Mouse (Mus musculus): ENCODE data around the gene Pde4c. TPM values are rescaled to one million over a fixed set of nuclear protein-coding genes. Genes with fewer than 3 reads are reported as not detected.
A peak's percentile ranks its signal among the peaks of the same experiment; 100 is the strongest.

Pde4c gene
- polyA plus RNA-seq, 1 experiment from 2014 or later: 0.10 TPM

DNA sequence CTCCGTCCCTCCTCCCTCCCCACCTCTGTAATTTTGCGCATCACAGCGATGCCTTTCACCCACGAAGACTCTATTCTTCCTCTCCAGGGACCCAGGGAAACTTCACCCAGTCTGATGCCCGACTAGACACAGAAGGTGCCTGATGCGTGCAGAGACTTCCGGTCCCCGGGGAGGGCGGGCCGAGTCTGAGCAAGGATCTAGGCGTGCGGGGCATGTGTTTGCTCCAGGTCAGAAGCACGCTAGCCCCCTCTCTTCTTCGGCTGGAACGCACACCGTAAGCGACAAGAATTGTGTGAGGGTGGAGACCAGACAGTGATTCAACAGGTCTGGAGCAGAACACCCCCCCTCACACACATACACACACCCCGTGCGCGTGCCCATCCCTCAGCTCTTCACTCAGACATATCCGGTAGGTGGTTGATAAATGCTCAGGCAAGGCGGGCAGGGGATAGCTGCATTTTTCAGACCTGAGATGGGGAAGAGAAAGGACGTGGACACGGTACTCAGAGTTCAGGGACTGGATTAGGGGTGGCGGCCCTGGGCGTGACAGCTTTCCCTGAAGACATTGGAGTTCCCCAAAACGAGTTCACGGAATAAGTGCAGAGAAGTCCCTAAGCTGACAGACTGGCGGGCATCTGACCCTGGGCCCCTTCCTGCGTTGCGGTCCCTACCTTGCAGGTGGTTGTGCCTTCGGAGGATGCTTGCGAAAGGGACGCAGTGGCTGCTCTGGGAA lies 42.5 kb downstream of the Pde4c start:
- no peak overlapping the region for H3K27ac ChIP-seq
- H3K36me3 ChIP-seq (ENCODE audit: poor library complexity, severe bottlenecking): peaks cover 35% of the 10 kb centered on the region
- peaks cover 10% of the 10 kb centered on the region; the same call in 1 of the 2 replicates for H3K27me3 ChIP-seq
- peak overlapping the region; percentile 62 for H3K4me2 ChIP-seq
- peaks cover 17% of the 10 kb centered on the region for H3K4me1 ChIP-seq
- no peaks in the 10 kb centered on the region for H3K9me3 ChIP-seq (replicated peaks)
- H3K4me3 ChIP-seq: peak overlapping the region; percentile 27
- ATAC-seq: no peak
- peak overlapping the region; percentile 63 for H3K9ac ChIP-seq
- WGBS: 3% methylated on average over 34 of the region's 34 CpGs

GRCm38 (mm10) chr8:70766571-70767440 lies 43.3 kb downstream of the Pde4c start:
- Histone ChIP-seq H3K4me3 (peak overlapping the region; percentile 27), H3K27ac (no peak overlapping the region), H3K9me3 (replicated peaks) (no peaks in the 10 kb centered on the region), H3K27me3 (peaks cover 10% of the 10 kb centered on the region; the same call in 1 of the 2 replicates), H3K4me1 (peaks cover 17% of the 10 kb centered on the region), H3K9ac (peak overlapping the region; percentile 63), H3K4me2 (peak overlapping the region; percentile 62), H3K36me3 (ENCODE audit: poor library complexity, severe bottlenecking) (peaks cover 43% of the 10 kb centered on the region)
- ATAC-seq: no peak
- 8% methylated on average over 21 of the region's 21 CpGs for WGBS

DNA sequence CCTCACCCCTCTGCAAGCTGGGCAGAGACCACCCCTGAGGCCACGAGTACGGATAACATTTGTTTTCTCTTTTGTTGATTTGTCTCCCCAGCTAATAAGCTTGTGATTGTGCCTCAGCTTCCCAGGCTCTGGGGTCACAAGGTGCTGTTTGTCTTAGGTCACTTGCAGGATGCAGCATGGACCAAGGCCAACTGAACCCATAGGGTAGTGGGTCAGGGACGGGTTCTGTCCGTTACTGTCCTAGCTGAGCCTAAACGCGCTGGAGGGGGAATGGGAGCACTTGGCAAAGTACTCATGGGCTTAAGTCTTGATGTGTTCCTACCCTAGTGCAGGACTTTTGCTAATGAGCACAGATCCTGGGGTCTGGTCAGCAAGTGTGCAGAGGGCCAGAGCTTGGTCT lies 44.0 kb downstream of the Pde4c start:
- peaks cover 10% of the 10 kb centered on the region; the same call in 1 of the 2 replicates for H3K27me3 ChIP-seq
- peaks cover 50% of the 10 kb centered on the region for H3K36me3 ChIP-seq (ENCODE audit: poor library complexity, severe bottlenecking)
- H3K4me3 ChIP-seq: no peak overlapping the region
- no peak overlapping the region for H3K4me2 ChIP-seq
- H3K9me3 ChIP-seq (replicated peaks): no peaks in the 10 kb centered on the region
- peaks cover 18% of the 10 kb centered on the region for H3K4me1 ChIP-seq
- no peak overlapping the region for H3K27ac ChIP-seq
- ATAC-seq: no peak
- H3K9ac ChIP-seq: 0 out of 2 replicates have a peak overlapping the region, but pooled peaks have one; percentile 10
- WGBS: 89% methylated on average over 6 of the region's 6 CpGs

- peaks cover 10% of the 10 kb centered on the region; the same call in 1 of the 2 replicates for H3K27me3 ChIP-seq
- H3K4me3 ChIP-seq: no peak overlapping the region
- H3K4me1 ChIP-seq: peaks cover 26% of the 10 kb centered on the region
- no peak overlapping the region for H3K27ac ChIP-seq
- no peak overlapping the region for H3K9ac ChIP-seq
- peaks cover 58% of the 10 kb centered on the region for H3K36me3 ChIP-seq (ENCODE audit: poor library complexity, severe bottlenecking)
- no peaks in the 10 kb centered on the region for H3K9me3 ChIP-seq (replicated peaks)
- ATAC-seq: no peak
- WGBS: 95% methylated on average over 32 of the region's 32 CpGs
- H3K4me2 ChIP-seq: no peak overlapping the region
Measured at GRCm38 (mm10) chr8:70768231-70768776, 44.8 kb downstream of the Pde4c start.

- Histone ChIP-seq H3K4me2 (no peak overlapping the region), H3K4me3 (no peak overlapping the region), H3K27me3 (peaks cover 10% of the 10 kb centered on the region; the same call in 1 of the 2 replicates), H3K36me3 (ENCODE audit: poor library complexity, severe bottlenecking) (peaks cover 64% of the 10 kb centered on the region), H3K4me1 (peaks cover 32% of the 10 kb centered on the region), H3K27ac (no peak overlapping the region), H3K9me3 (replicated peaks) (no peaks in the 10 kb centered on the region), H3K9ac (no peak overlapping the region)
- 83% methylated on average over 16 of the region's 16 CpGs for WGBS
- ATAC-seq: peak; percentile 4; the same call in 1 of the 2 replicates
Measured at GRCm38 (mm10) chr8:70768956-70769355, 45.4 kb downstream of the Pde4c start.

- Histone ChIP-seq H3K4me3 (no peak overlapping the region), H3K4me1 (peaks cover 36% of the 10 kb centered on the region), H3K27ac (no peak overlapping the region; the same call in 1 of the 2 replicates), H3K36me3 (ENCODE audit: poor library complexity, severe bottlenecking) (peaks cover 68% of the 10 kb centered on the region), H3K9ac (no peak overlapping the region), H3K9me3 (replicated peaks) (no peaks in the 10 kb centered on the region), H3K27me3 (peaks cover 10% of the 10 kb centered on the region; the same call in 1 of the 2 replicates), H3K4me2 (no peak overlapping the region)
- peak; percentile 81 for ATAC-seq
- WGBS: 6% methylated on average over 26 of the region's 26 CpGs
Measured at GRCm38 (mm10) chr8:70769359-70769758, 45.8 kb downstream of the Pde4c start.

DNA sequence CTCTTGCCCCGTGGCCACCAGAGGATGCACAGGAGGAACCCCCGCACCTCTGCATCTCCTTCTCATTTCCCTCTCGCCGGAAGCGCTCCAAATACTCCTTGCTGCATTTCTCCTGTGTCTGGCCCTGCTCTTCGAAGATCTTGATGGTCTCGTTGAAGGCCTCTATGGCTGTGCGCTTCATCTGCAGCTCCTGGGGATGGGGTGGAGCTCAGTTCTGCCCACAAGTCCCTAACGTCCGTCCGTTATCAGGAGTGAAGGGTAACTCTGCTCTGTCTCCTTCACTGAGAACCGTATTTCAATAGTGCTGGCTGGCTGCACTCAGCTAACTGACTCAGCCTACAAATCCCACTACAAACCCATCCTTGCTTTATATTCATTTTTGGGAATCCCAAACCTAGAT lies 46.3 kb downstream of the Pde4c start:
- WGBS: 68% methylated on average over 12 of the region's 12 CpGs
- H3K27ac ChIP-seq: no peak overlapping the region; the same call in 1 of the 2 replicates
- H3K4me2 ChIP-seq: no peak overlapping the region
- no peak for ATAC-seq
- no peaks in the 10 kb centered on the region for H3K9me3 ChIP-seq (replicated peaks)
- H3K4me1 ChIP-seq: peaks cover 41% of the 10 kb centered on the region
- peaks cover 73% of the 10 kb centered on the region for H3K36me3 ChIP-seq (ENCODE audit: poor library complexity, severe bottlenecking)
- no peak overlapping the region for H3K4me3 ChIP-seq
- no peak overlapping the region for H3K9ac ChIP-seq
- peaks cover 10% of the 10 kb centered on the region; the same call in 1 of the 2 replicates for H3K27me3 ChIP-seq

DNA sequence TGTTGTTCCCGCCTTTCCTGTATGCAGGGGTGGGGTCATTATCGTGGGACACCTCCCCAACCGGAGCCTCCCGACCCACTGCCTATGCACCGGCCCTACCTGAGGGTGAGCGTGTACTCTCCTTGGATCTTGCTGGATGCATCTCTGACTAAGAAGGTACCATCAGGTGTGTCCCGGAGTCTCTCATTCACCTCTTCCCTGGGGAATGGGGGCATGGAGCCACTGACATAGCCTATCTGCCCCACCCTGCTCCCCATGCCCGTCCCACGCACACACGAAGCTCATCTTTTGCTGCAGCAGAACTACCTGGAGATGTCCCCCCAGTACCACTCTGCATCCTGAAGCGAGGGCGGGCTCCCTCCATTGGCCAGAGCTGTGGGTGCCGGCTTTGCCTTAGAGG lies 47.2 kb downstream of the Pde4c start:
- WGBS: 95% methylated on average over 13 of the region's 13 CpGs
- H3K27ac ChIP-seq: no peak overlapping the region
- H3K4me3 ChIP-seq: no peak overlapping the region
- H3K4me2 ChIP-seq: no peak overlapping the region
- peaks cover 75% of the 10 kb centered on the region for H3K36me3 ChIP-seq (ENCODE audit: poor library complexity, severe bottlenecking)
- no peaks in the 10 kb centered on the region for H3K9me3 ChIP-seq (replicated peaks)
- H3K27me3 ChIP-seq: peaks cover 9% of the 10 kb centered on the region; the same call in 1 of the 2 replicates
- peaks cover 45% of the 10 kb centered on the region for H3K4me1 ChIP-seq
- H3K9ac ChIP-seq: no peak overlapping the region
- no peak for ATAC-seq

DNA sequence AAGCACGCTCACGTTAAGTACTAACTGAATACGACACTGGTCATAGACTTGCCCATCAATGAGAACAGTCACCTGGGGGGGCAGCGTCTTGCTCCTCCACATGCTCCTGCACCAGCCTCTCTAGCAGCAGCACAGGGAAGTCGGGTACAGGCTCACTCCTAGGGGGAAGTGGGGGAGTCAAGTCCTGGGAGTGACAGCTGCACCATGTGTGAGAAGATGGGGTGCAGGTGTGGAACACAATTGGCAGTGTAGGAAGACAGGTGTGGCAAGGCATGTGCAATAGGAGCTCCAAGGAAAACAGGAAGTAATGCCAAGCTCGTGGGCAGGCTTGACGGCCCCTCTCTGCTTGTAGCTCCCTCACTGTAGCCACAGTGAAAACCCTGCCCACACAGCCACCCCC lies 47.7 kb downstream of the Pde4c start:
- Histone ChIP-seq H3K4me1 (peaks cover 44% of the 10 kb centered on the region), H3K4me2 (no peak overlapping the region), H3K9me3 (replicated peaks) (no peaks in the 10 kb centered on the region), H3K9ac (no peak overlapping the region), H3K36me3 (ENCODE audit: poor library complexity, severe bottlenecking) (peaks cover 75% of the 10 kb centered on the region), H3K27ac (no peak overlapping the region), H3K27me3 (peaks cover 6% of the 10 kb centered on the region; the same call in 1 of the 2 replicates), H3K4me3 (no peak overlapping the region)
- WGBS: 91% methylated on average over 7 of the region's 7 CpGs
- no peak for ATAC-seq

- 93% methylated on average over 13 of the region's 13 CpGs for WGBS
- no peak overlapping the region for H3K27ac ChIP-seq
- H3K9me3 ChIP-seq (replicated peaks): no peaks in the 10 kb centered on the region
- no peak for ATAC-seq
- no peak overlapping the region for H3K4me2 ChIP-seq
- H3K9ac ChIP-seq: no peak overlapping the region
- H3K4me1 ChIP-seq: peaks cover 37% of the 10 kb centered on the region
- H3K4me3 ChIP-seq: no peak overlapping the region
- peaks cover 75% of the 10 kb centered on the region for H3K36me3 ChIP-seq (ENCODE audit: poor library complexity, severe bottlenecking)
- no peaks in the 10 kb centered on the region for H3K27me3 ChIP-seq
Measured at GRCm38 (mm10) chr8:70772075-70772474, 48.6 kb downstream of the Pde4c start.

DNA sequence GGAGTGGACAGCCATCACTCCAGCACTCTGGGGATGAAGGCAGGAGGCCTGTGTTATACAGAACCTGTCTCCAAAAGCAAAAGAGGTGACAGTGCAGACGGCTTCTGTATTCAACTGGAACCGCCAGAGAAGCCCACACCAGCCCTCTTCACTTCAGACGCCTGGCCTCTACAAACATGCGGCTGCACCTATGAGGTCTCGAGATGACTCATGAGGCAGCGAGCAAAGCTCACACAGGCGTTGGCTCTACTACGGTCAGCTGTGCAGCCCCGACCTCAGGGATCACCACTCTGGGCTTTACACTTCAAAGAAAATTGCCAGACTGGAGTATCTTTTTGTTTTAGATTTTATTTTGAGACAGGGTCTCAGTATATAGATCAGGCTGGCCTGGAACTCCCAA lies 49.4 kb downstream of the Pde4c start:
- peak overlapping the region; percentile 99; the same call in 1 of the 2 replicates for H3K9ac ChIP-seq
- WGBS: 90% methylated on average over 9 of the region's 9 CpGs
- no peak overlapping the region for H3K4me3 ChIP-seq
- no peaks in the 10 kb centered on the region for H3K27me3 ChIP-seq
- H3K4me1 ChIP-seq: peaks cover 42% of the 10 kb centered on the region
- ATAC-seq: no peak
- peaks cover 68% of the 10 kb centered on the region for H3K36me3 ChIP-seq (ENCODE audit: poor library complexity, severe bottlenecking)
- H3K4me2 ChIP-seq: peak overlapping the region; percentile 93
- peak overlapping the region; percentile 70 for H3K27ac ChIP-seq
- H3K9me3 ChIP-seq (replicated peaks): no peaks in the 10 kb centered on the region

Measured in forebrain, embryonic 13.5 days (tissue).